Mouse (Mus musculus) heart, embryonic 13.5 days (tissue): Measurements from ENCODE around the gene Anapc2. TPM values are rescaled to one million over a fixed set of nuclear protein-coding genes. Genes with fewer than 3 reads are reported as not detected.

ENCODE experiments used
- ATAC-seq: fragments of 200-750 bp; cut with Nextera tagmentation; 2 replicates; pipeline ENCODE4 v1.8.0; 2017; ENCODE audit warnings: moderate TSS enrichment; ENCODE audit not compliant: insufficient number of reproducible peaks, low FRiP score, low TSS enrichment; ENCODE audit errors: extremely low read depth
- H3K27ac ChIP-seq: fragments of 300-500 bp; sonication (generic); replicated peaks from 2 replicates; pipeline ENCODE4 v1.5.1; 2015; ENCODE audit warnings: moderate library complexity, mild to moderate bottlenecking, inconsistent platforms
- H3K27me3 ChIP-seq: fragments of 300-500 bp; sonication (generic); replicated peaks from 2 replicates; pipeline ENCODE4 v1.6.1; 2015; ENCODE audit warnings: mild to moderate bottlenecking, inconsistent platforms
- H3K36me3 ChIP-seq: fragments of 300-500 bp; sonication (generic); 2 replicates; pipeline ENCODE4 v1.6.1; 2015; ENCODE audit warnings: mild to moderate bottlenecking, inconsistent platforms
- H3K4me1 ChIP-seq: fragments of 300-500 bp; sonication (generic); 2 replicates; pipeline ENCODE4 v1.6.1; 2015; ENCODE audit warnings: inconsistent platforms
- H3K4me2 ChIP-seq: fragments of 300-500 bp; sonication (generic); 2 replicates; pipeline ENCODE4 v1.6.1; 2015; ENCODE audit warnings: inconsistent platforms, mild to moderate bottlenecking, moderate library complexity
- H3K4me3 ChIP-seq: fragments of 300-500 bp; sonication (generic); 2 replicates; pipeline ENCODE4 v1.5.1; 2015; ENCODE audit warnings: moderate library complexity, mild to moderate bottlenecking, inconsistent platforms
- H3K9ac ChIP-seq: fragments of 300-500 bp; sonication (generic); 2 replicates; pipeline ENCODE4 v1.6.1; 2015; ENCODE audit warnings: inconsistent platforms, mild to moderate bottlenecking, moderate library complexity
- H3K9me3 ChIP-seq: fragments of 300-500 bp; sonication (generic); 2 replicates; pipeline ENCODE4 v1.6.1; 2016; ENCODE audit warnings: inconsistent platforms
- WGBS: fragments of 180-500 bp; shearing (Covaris S2); methylation state at CpG from one replicate; pipeline ENCODE4 v1.1.7; 2015; ENCODE audit warnings: mixed read lengths; 5-methylcytosine and 5-hydroxymethylcytosine counted together
- polyA plus RNA-seq: library from polyadenylated mRNA; unstranded; fragments of >200 nt; fragmentation: Nextera tagmentation; extraction: Ambion mirVana; gene quantifications from 2 replicates; pipeline ENCODE4 v1.2.1, GENCODE M21; 2015

Gene Anapc2
- polyA plus RNA-seq, 1 experiment from 2014 or later = 77.3 TPM

- no peaks in the 10 kb centered on the region for H3K36me3 ChIP-seq
- peak within 1 kb of the TSS; percentile 86 for H3K4me3 ChIP-seq
- WGBS = under 1% methylated on average over 39 of the region's 39 CpGs
- peaks cover 19% of the 10 kb centered on the region for H3K27me3 ChIP-seq
- H3K4me1 ChIP-seq = peaks cover 48% of the 10 kb centered on the region
- H3K27ac ChIP-seq = peak within 1 kb of the TSS; percentile 9; the same call in 1 of the 2 replicates
- peak within 1 kb of the TSS; percentile 86 for H3K9ac ChIP-seq
- H3K4me2 ChIP-seq = peak within 1 kb of the TSS; percentile 100
- ATAC-seq = peak; percentile 96
- no peaks in the 10 kb centered on the region for H3K9me3 ChIP-seq
Observed at GRCm38 (mm10) chr2:25262291-25262767, 9.9 kb upstream of the Anapc2 start, which contains the start of gene Tprn. Gene Tprn (plus strand): TSS chr2:25262618.

- no peaks in the 10 kb centered on the region for H3K9me3 ChIP-seq
- H3K27ac ChIP-seq = no peak overlapping the region
- ATAC-seq = peak; percentile 1; the same call in 1 of the 2 replicates
- H3K9ac ChIP-seq = peak overlapping the region; percentile 86
- peak overlapping the region; percentile 100 for H3K4me2 ChIP-seq
- under 1% methylated on average over 82 of the region's 82 CpGs for WGBS
- H3K27me3 ChIP-seq = peaks cover 19% of the 10 kb centered on the region
- 0 out of 2 replicates have a peak, but pooled peaks cover 1% of the 10 kb centered on the region for H3K36me3 ChIP-seq
- peak overlapping the region; percentile 86 for H3K4me3 ChIP-seq
- H3K4me1 ChIP-seq = peaks cover 52% of the 10 kb centered on the region
Observed at GRCm38 (mm10) chr2:25262795-25263622, 9.3 kb upstream of the Anapc2 start.

GRCm38 (mm10) chr2:25263623-25264285 lies 8.5 kb upstream of the Anapc2 start:
- Histone ChIP-seq H3K27me3 (peaks cover 19% of the 10 kb centered on the region), H3K4me1 (peaks cover 52% of the 10 kb centered on the region), H3K36me3 (0 out of 2 replicates have a peak, but pooled peaks cover 9% of the 10 kb centered on the region), H3K4me3 (peak overlapping the region; percentile 86), H3K27ac (no peak overlapping the region), H3K9me3 (no peaks in the 10 kb centered on the region), H3K9ac (peak overlapping the region; percentile 86), H3K4me2 (peak overlapping the region; percentile 100)
- ATAC-seq = no peak
- WGBS = 19% methylated on average over 12 of the region's 12 CpGs

GRCm38 (mm10) chr2:25264286-25264660 lies 8.0 kb upstream of the Anapc2 start:
- ATAC-seq = no peak
- H3K4me3 ChIP-seq = peak overlapping the region; percentile 86
- no peaks in the 10 kb centered on the region for H3K9me3 ChIP-seq
- H3K27me3 ChIP-seq = peaks cover 19% of the 10 kb centered on the region
- H3K4me1 ChIP-seq = peaks cover 52% of the 10 kb centered on the region
- peaks cover 13% of the 10 kb centered on the region for H3K36me3 ChIP-seq
- peak overlapping the region; percentile 86; the same call in 1 of the 2 replicates for H3K9ac ChIP-seq
- peak overlapping the region; percentile 100 for H3K4me2 ChIP-seq
- H3K27ac ChIP-seq = no peak overlapping the region
- 69% methylated on average over 5 of the region's 5 CpGs for WGBS

GRCm38 (mm10) chr2:25264851-25265250 lies 7.4 kb upstream of the Anapc2 start:
- Histone ChIP-seq H3K36me3 (peaks cover 19% of the 10 kb centered on the region), H3K9ac (peak overlapping the region; percentile 34; the same call in 1 of the 2 replicates), H3K27me3 (peaks cover 19% of the 10 kb centered on the region), H3K4me3 (no peak overlapping the region), H3K27ac (no peak overlapping the region), H3K4me2 (peak overlapping the region; percentile 100; the same call in 1 of the 2 replicates), H3K9me3 (no peaks in the 10 kb centered on the region), H3K4me1 (peaks cover 52% of the 10 kb centered on the region)
- 66% methylated on average over 3 of the region's 3 CpGs for WGBS
- ATAC-seq = no peak

GRCm38 (mm10) chr2:25265897-25266656 lies 6.2 kb upstream of the Anapc2 start:
- Histone ChIP-seq H3K27ac (no peak overlapping the region), H3K4me1 (peaks cover 59% of the 10 kb centered on the region), H3K9ac (peak overlapping the region; percentile 44), H3K9me3 (no peaks in the 10 kb centered on the region), H3K27me3 (peaks cover 19% of the 10 kb centered on the region), H3K4me2 (peak overlapping the region; percentile 16), H3K4me3 (peak overlapping the region; percentile 4; the same call in 1 of the 2 replicates), H3K36me3 (peaks cover 31% of the 10 kb centered on the region)
- WGBS = 60% methylated on average over 6 of the region's 6 CpGs
- ATAC-seq = no peak

GRCm38 (mm10) chr2:25266720-25267119 lies 5.6 kb upstream of the Anapc2 start:
- WGBS = 30% methylated on average over 2 of the region's 2 CpGs
- H3K27me3 ChIP-seq = peaks cover 19% of the 10 kb centered on the region
- no peak for ATAC-seq
- H3K27ac ChIP-seq = no peak overlapping the region
- peak overlapping the region; percentile 16 for H3K4me2 ChIP-seq
- H3K9me3 ChIP-seq = no peaks in the 10 kb centered on the region
- peaks cover 65% of the 10 kb centered on the region for H3K4me1 ChIP-seq
- peak overlapping the region; percentile 44; the same call in 1 of the 2 replicates for H3K9ac ChIP-seq
- H3K4me3 ChIP-seq = no peak overlapping the region
- peaks cover 31% of the 10 kb centered on the region for H3K36me3 ChIP-seq

- no peak overlapping the region for H3K27ac ChIP-seq
- no peak for ATAC-seq
- peaks cover 19% of the 10 kb centered on the region for H3K27me3 ChIP-seq
- H3K9me3 ChIP-seq = no peaks in the 10 kb centered on the region
- no peak overlapping the region for H3K4me2 ChIP-seq
- peaks cover 61% of the 10 kb centered on the region for H3K4me1 ChIP-seq
- H3K4me3 ChIP-seq = no peak overlapping the region
- H3K9ac ChIP-seq = no peak overlapping the region
- peaks cover 31% of the 10 kb centered on the region for H3K36me3 ChIP-seq
Observed at GRCm38 (mm10) chr2:25267241-25267640, 5.0 kb upstream of the Anapc2 start.

- Histone ChIP-seq H3K4me3 (no peak overlapping the region), H3K27ac (no peak overlapping the region), H3K27me3 (peaks cover 19% of the 10 kb centered on the region), H3K36me3 (peaks cover 31% of the 10 kb centered on the region), H3K9ac (peak overlapping the region; percentile 3; the same call in 1 of the 2 replicates), H3K9me3 (no peaks in the 10 kb centered on the region), H3K4me2 (no peak overlapping the region), H3K4me1 (peaks cover 61% of the 10 kb centered on the region)
- ATAC-seq = no peak
- WGBS = 69% methylated on average over 4 of the region's 4 CpGs
Observed at GRCm38 (mm10) chr2:25267746-25268309, 4.5 kb upstream of the Anapc2 start.

- Histone ChIP-seq H3K36me3 (peaks cover 72% of the 10 kb centered on the region), H3K4me3 (peak overlapping the region; percentile 89), H3K27ac (peak overlapping the region; percentile 74), H3K4me2 (peak overlapping the region; percentile 98), H3K9me3 (no peaks in the 10 kb centered on the region), H3K27me3 (no peaks in the 10 kb centered on the region), H3K9ac (peak overlapping the region; percentile 94), H3K4me1 (peaks cover 30% of the 10 kb centered on the region)
- WGBS = 0% methylated on average over 29 of the region's 29 CpGs
- ATAC-seq = 0 out of 2 replicates have a peak, but pooled peaks have one; percentile 38
Observed at GRCm38 (mm10) chr2:25272515-25272914, 237 bp downstream of the Anapc2 start.
